Mouse (Mus musculus) right cerebral cortex, postnatal 25 days (tissue): ENCODE measurements at regions not wholly inside any gene's neighbourhood (a gene's known extent, or its start where the extent isn't known, plus 50 kb on each side); places are given as distances from the start of the nearest gene placed in this dataset.
A peak's percentile ranks its signal among the peaks of the same experiment; 100 is the strongest.

ENCODE experiments used
- DNase-seq: peaks from one replicate; pipeline ENCODE4 v3.0.0; 2022

DNA sequence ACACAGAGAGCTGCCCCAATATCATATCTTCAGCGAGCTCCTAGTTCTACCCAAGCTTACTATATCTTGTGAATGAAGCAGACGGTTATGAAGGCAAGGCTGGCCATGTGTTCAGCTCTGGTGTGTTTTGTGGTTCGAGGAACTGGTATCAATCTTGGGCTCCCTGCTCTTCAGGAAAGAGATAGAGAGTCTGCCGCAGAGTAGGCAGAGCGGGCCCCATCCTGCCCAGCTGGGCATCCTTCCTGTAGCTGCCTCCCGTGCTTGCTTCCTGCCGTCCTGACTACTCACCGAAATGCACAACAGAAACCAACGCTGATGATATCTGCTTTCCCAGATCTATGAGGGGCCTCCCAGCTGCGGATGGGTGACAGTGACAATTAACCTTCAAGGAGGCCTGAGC is 60.3 kb downstream of the Snrpe start:
- no peak for DNase-seq

GRCm38 (mm10) chr1:133548971-133549370 is 61.1 kb downstream of the Snrpe start:
- no peak for DNase-seq

DNA sequence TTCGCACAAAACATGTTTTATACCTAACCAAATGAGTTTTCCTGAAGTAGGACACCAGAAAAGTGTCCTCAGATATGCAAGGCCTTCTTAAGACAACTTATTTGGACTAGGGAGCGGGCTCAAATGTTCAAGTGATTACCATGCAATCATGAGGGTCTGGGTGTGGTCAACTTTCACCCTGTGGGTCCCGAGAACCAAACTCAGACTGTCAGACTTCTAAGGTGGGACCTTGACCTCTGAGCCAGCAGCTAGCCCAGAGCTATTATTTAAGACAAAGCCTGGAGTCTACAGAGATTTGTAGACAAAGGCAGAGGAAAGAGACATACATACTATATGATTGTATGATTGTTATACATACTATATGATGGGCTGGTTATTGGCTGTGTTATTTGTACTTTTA is 62.5 kb downstream of the Snrpe start:
- no peak for DNase-seq

- no peak for DNase-seq
These were observed 65.1 kb downstream of the Snrpe start for GRCm38 (mm10) chr1:133544996-133545395.

DNA sequence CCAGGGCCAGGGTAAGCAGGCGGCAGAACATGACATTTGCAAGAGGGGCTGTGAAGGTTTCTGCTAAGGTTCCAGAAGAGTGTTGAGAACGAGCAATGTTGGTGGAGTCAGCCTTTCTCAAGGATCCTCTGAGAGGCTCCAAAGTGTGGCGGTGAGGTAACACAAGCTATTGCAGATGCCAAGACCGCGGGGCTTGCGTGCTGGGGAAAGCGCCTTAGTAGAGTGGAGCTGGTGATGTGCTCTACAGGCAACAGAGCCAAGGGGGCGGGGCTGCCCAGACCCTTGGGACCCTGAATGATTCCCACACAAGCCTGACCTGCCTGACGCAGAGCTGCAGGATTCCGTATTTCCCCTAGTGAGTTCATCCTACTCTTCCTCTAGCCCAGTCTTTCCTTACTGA is 66.3 kb downstream of the Snrpe start:
- DNase-seq = no peak

GRCm38 (mm10) chr1:133541996-133542775 is 67.9 kb downstream of the Snrpe start:
- no peak for DNase-seq

DNA sequence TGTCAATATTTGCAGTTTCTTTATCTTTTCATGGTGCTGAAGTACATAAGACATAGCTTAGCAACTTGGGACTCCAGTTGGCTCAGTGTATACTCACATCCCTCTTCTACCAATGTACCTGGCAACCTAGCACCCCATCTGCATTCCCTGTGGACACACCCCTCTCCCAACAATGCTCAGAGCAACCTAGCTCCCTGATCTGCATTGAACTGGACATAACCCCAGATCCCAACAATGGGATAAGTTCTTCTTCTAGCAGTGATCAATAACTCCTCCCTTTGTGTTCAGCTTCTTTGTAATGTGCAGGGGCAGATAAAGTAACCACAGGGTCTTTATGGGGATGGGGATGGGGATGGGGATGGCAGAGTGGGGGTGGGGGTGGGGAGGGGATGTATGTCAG is 79.4 kb downstream of the Snrpe start:
- no peak for DNase-seq

DNA sequence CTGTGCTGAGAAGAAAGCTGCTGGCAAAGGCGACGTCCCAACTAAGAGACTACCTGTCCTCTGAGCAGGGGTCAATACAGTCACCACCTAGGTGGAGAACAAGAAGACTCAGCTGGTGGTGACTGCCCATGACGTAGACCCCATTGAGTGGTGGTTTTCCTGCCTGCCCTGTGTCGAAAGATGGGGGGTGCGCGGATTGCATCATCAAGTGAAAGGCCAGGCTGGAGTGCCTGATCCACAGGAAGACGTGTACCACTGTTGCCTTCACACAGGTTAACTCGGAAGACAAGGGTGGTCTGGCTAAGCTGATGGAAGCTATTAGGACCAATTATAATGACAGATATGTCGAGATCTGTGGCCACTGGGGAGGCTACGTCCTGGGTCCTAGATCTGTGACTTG is 80.3 kb downstream of the Snrpe start:
- no peak for DNase-seq

- DNase-seq = no peak
These were observed 82.3 kb downstream of the Snrpe start for GRCm38 (mm10) chr1:133527651-133528385.

- no peak for DNase-seq
These were observed 87.3 kb downstream of the Snrpe start for GRCm38 (mm10) chr1:133522825-133523224.

- DNase-seq = no peak
These were observed 89.4 kb downstream of the Snrpe start for GRCm38 (mm10) chr1:133520652-133521051.

- DNase-seq = no peak
These were observed 92.8 kb upstream of the Sox13 start for GRCm38 (mm10) chr1:133517020-133517419.

DNA sequence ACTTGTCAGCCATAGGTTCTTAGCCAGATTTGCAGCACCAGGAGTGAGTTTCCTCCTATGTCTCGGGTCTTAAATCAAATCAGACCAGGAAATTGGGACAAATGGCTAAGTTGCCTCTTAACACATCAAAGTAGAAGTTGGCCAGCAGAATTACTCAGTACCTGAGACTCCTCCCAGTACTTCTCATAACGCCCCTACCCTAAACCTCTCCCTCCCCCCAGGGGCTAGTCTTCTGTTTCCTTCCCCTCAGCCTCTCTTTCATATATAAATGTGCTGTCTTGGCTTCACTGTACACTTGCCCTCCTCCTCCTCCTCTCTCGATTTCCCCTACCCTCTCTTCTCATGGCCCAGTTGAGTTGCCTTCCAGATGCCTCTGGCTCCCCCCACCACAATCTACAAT is 79.9 kb upstream of the Sox13 start:
- no peak for DNase-seq

DNA sequence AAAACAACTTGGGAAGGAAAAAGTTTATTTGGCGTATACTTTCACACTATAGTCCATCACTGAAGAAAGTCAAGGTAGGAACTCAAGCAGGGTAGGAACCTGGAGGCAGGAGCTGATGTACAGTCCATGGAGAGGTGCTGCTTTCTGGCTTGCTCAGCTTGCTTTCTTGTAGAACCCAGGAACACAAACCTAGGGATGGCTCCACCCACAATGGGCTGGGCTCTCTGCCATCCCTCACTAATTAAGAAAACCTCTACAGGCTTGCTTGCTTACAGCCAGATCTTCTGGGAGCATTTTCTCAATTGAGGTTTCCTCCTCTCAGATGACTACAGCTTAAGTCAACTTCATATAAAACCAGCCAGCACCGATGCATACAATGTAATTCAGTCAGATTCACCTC is 79.2 kb upstream of the Sox13 start:
- DNase-seq = no peak

GRCm38 (mm10) chr1:133501016-133501415 is 76.8 kb upstream of the Sox13 start:
- DNase-seq = no peak

GRCm38 (mm10) chr1:133492986-133493741 is 69.0 kb upstream of the Sox13 start:
- peak; percentile 11 for DNase-seq

DNA sequence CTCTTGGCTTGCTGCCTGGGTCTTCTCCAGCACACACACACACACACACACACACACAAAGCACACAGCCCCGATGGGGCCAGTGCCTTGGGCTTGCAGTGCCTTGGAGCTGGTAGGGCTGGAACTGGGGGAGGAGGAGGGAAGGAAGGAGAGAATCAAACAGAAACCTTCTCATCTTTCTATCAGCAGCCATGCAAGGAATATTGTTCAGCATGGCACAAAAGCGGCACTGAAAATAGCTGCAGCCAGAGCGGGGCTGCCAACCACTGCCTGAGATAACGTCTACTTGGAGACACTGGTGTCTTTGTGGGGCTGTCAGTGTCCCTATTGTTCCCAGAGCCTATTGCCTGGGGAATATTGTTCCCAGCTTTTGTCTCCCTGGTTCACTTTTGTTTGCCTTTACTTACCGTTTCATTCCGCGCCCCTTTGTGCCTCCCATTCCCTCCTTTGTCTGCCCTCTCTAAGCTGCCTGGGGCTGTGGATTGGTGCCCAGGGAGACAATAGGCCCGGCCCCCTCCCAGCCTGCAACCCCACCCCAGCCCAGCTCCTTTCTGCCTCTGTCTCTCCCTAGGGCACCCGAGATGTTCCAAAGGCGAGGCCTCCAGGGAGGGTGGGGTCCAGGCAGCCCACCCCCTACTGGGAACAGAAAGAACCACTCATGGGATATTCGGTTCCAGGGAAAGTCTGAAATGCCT is 68.3 kb upstream of the Sox13 start:
- DNase-seq = no peak

- no peak for DNase-seq
These were observed 67.7 kb upstream of the Sox13 start for GRCm38 (mm10) chr1:133491857-133492290.

- DNase-seq = no peak
These were observed 63.2 kb upstream of the Sox13 start for GRCm38 (mm10) chr1:133487171-133487901.

GRCm38 (mm10) chr1:133486370-133486769 is 62.2 kb upstream of the Sox13 start:
- no peak for DNase-seq

DNA sequence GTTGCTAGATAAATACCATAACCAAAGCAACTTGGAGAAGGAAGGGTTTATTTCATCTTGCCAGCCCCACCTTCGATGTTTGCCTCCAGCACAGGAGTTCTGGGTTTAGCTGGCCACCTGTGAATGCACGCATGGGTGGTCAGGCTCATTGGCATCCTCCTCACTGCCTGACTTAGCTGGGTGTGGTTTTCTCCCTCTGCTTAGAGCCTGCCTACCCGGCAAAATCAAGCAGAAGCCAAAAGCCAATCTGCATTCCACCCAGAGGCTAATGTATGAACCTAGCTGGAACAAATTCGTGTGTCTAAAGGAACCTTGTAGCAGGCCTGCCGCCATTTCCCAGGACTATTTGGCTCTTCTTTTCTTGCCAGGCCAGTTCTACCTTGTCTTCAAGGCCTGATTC is 58.7 kb upstream of the Sox13 start:
- DNase-seq = no peak

DNA sequence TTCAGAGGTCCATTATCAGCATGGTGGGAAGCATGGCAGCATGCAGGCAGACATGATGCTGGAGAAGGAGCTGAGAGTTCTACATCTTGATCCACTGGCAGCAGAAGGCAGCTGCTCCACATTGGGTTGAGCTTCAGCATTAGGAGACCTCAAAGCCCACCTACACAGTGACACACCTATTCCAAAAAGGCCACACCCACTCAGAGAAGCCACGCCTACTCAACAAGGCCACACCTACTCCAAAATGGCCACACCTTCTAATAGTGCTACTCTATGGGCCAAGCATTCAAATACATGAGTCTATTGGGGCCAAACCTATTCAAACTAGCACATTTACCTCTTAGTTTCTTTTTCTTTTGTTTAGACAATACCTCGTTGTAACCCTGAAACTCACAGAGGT is 50.4 kb upstream of the Sox13 start:
- no peak for DNase-seq
